Mouse (Mus musculus): ENCODE data around the gene Numbl.

Gene Numbl

GRCm38 (mm10) chr7:27324161-27324560 lies 65.9 kb downstream of the Numbl start:
- DNase-seq (ENCODE audit: low spot score in 2 of 2) = no peak

- no peak for DNase-seq (ENCODE audit: low spot score in 2 of 2)
Measured at GRCm38 (mm10) chr7:27324928-27325327, 66.7 kb downstream of the Numbl start.

- no peak for DNase-seq (ENCODE audit: low spot score in 2 of 2)
Measured at GRCm38 (mm10) chr7:27325697-27326096, 67.5 kb downstream of the Numbl start.

GRCm38 (mm10) chr7:27326101-27326880 lies 68.1 kb downstream of the Numbl start:
- DNase-seq (ENCODE audit: low spot score in 2 of 2) = no peak

GRCm38 (mm10) chr7:27327500-27327899 lies 69.3 kb downstream of the Numbl start:
- DNase-seq (ENCODE audit: low spot score in 2 of 2) = no peak

GRCm38 (mm10) chr7:27328161-27328560 lies 69.9 kb downstream of the Numbl start:
- DNase-seq (ENCODE audit: low spot score in 2 of 2) = no peak

GRCm38 (mm10) chr7:27328648-27329047 lies 70.4 kb downstream of the Numbl start:
- DNase-seq (ENCODE audit: low spot score in 2 of 2) = no peak

- DNase-seq (ENCODE audit: low spot score in 2 of 2) = peak; percentile 71 to 82
Measured at GRCm38 (mm10) chr7:27329326-27329947, 71.2 kb downstream of the Numbl start.

GRCm38 (mm10) chr7:27329981-27330380 lies 71.7 kb downstream of the Numbl start:
- DNase-seq (ENCODE audit: low spot score in 2 of 2) = no peak

GRCm38 (mm10) chr7:27330709-27331540 lies 72.7 kb downstream of the Numbl start:
- no peak for DNase-seq (ENCODE audit: low spot score in 2 of 2)

- DNase-seq (ENCODE audit: low spot score in 2 of 2) = no peak
Measured at GRCm38 (mm10) chr7:27331541-27331851, 73.3 kb downstream of the Numbl start.

All from frontal cortex, postnatal 36 days (tissue).